Mouse (Mus musculus) small intestine, adult 2 months (tissue): ENCODE results near the gene Pkd1.

Experiments used
- CTCF ChIP-seq: fragments of 200-500 bp; IDR thresholded peaks from 2 replicates; pipeline ENCODE4 v1.5.1; 2012; ENCODE audit warnings: low read depth, mild to moderate bottlenecking, control low read depth, inconsistent platforms, low read length, moderate library complexity, mixed read lengths; ENCODE audit not compliant: insufficient replicate concordance, insufficient read length; ENCODE audit errors: extremely low read depth
- POLR2A ChIP-seq: fragments of 200-500 bp; IDR thresholded peaks from 2 replicates; pipeline ENCODE4 v1.6.1; 2012; ENCODE audit warnings: low read depth, mild to moderate bottlenecking, control low read depth, inconsistent platforms, low read length, moderate library complexity

DNA sequence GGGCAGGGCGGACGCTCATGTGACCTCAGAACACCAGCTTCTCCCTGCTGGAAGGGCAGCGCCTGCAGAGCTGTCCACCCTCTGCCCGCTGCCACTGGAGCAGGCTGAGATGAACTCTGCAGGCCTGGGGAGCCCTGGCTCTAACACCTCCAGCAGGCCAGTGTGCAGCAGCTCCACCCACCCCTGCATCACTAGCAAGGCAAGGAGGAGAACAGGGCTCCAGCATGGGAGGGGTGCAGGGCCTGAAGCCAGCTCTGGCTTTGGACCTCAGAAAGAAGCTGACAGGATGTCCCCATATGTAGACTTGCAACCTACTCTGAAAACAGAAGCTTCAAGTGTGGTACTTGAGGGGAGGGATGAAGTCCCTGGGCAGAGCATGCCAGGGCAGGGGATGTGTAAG lies 50.9 kb downstream of the Pkd1 start:
- TF ChIP-seq POLR2A (no peak), CTCF (no peak)
